Mouse (Mus musculus): ENCODE data around the gene Kif13a. TPM values are rescaled to one million over a fixed set of nuclear protein-coding genes. Genes with fewer than 3 reads are reported as not detected.
A peak's percentile ranks its signal among the peaks of the same experiment; 100 is the strongest.

Kif13a gene
- polyA plus RNA-seq (2012), result 0.01 TPM in 2 replicates

- Histone ChIP-seq H3K36me3 (ENCODE audit: control insufficient read depth) (peaks cover 3% of the 10 kb centered on the region; the same call in 1 of the 2 replicates), H3K27me3 (ENCODE audit: control insufficient read depth) (peaks cover 24% of the 10 kb centered on the region), H3K9me3 (ENCODE audit: control insufficient read depth, low read length) (no peaks in the 10 kb centered on the region), H3K4me3 (replicated peaks) (peak within 1 kb of the TSS; percentile 69), H3K4me1 (ENCODE audit: control insufficient read depth) (peaks cover 18% of the 10 kb centered on the region)
- TF ChIP-seq TAL1 (IDR thresholded peaks at IDR 0.05; ENCODE audit: low read length) (no peak), GATA1 (IDR thresholded peaks at IDR 0.05; ENCODE audit: low read length) (no peak)
These were observed at the start of gene Kif13a for GRCm38 (mm10) chr13:46929719-46930658. Gene Kif13a (minus strand): TSS chr13:46929867.

DNA sequence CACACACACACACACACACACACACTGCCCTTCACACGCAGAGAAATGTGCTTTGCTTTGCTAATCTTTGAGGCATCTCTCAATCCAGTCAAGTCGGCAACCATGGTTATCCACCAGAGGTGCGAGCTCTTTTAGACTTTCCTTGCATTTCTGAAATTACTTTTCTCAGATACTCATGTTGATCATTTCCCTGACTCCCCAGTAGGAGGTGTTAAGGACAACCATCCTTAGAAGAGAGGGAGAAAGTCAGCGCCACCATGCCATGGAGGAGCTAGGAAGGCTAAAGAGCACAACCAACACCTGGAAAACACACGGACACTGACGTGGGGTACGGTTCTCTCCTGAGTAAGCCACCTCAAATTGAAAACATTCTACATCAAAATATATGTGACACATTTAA lies 46.9 kb upstream of the Kif13a start:
- TF ChIP-seq GATA1 (IDR thresholded peaks at IDR 0.05; ENCODE audit: low read length) (no peak), TAL1 (IDR thresholded peaks at IDR 0.05; ENCODE audit: low read length) (no peak)
- Histone ChIP-seq H3K4me3 (replicated peaks) (no peak overlapping the region), H3K27me3 (ENCODE audit: control insufficient read depth) (no peaks in the 10 kb centered on the region), H3K36me3 (ENCODE audit: control insufficient read depth) (no peaks in the 10 kb centered on the region), H3K4me1 (ENCODE audit: control insufficient read depth) (no peaks in the 10 kb centered on the region), H3K9me3 (ENCODE audit: control insufficient read depth, low read length) (no peaks in the 10 kb centered on the region)

GRCm38 (mm10) chr13:46975930-46976329 lies 46.3 kb upstream of the Kif13a start:
- TF ChIP-seq GATA1 (IDR thresholded peaks at IDR 0.05; ENCODE audit: low read length), result no peak
- TF ChIP-seq TAL1 (IDR thresholded peaks at IDR 0.05; ENCODE audit: low read length), result no peak
- Histone ChIP-seq H3K27me3 (ENCODE audit: control insufficient read depth) (no peaks in the 10 kb centered on the region), H3K4me1 (ENCODE audit: control insufficient read depth) (no peaks in the 10 kb centered on the region), H3K36me3 (ENCODE audit: control insufficient read depth) (no peaks in the 10 kb centered on the region), H3K9me3 (ENCODE audit: control insufficient read depth, low read length) (no peaks in the 10 kb centered on the region), H3K4me3 (replicated peaks) (no peak overlapping the region)

GRCm38 (mm10) chr13:46975031-46975551 lies 45.4 kb upstream of the Kif13a start:
- Histone ChIP-seq H3K36me3 (ENCODE audit: control insufficient read depth) (no peaks in the 10 kb centered on the region), H3K4me3 (replicated peaks) (no peak overlapping the region), H3K4me1 (ENCODE audit: control insufficient read depth) (no peaks in the 10 kb centered on the region), H3K27me3 (ENCODE audit: control insufficient read depth) (no peaks in the 10 kb centered on the region), H3K9me3 (ENCODE audit: control insufficient read depth, low read length) (no peaks in the 10 kb centered on the region)
- no peak for TF ChIP-seq GATA1 (IDR thresholded peaks at IDR 0.05; ENCODE audit: low read length)
- TF ChIP-seq TAL1 (IDR thresholded peaks at IDR 0.05; ENCODE audit: low read length), result no peak

DNA sequence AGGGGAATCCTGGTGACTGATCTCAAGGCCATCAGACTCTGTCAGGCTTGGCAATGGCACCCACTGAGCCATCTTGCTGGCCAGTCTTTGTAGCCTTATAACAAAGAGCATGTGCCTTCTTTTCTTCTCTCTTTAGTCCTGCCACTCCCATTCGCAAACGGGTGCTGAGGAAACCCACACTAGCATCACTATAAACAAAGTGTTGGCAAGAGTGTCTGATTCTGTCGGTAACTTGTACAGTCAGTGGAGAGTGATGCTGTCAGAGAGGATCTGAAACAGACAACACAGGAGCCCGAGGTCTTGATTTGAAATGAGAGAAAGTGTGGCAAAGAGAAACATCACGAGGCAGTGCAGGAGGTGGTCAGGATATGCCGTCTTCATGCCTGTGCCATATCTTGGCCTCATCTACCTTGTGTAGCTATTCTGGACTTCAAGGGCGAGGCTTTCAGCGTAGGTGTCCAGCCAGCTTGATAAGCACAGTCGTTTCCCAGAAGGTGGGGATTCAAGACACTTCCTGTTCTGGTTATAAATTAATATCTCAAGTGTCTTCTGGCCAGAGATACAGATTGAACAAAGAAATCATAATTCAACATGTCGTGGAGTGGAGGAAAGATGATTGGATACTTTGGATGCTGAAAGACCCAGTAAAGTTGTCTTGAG lies 40.7 kb upstream of the Kif13a start:
- no peaks in the 10 kb centered on the region for H3K27me3 ChIP-seq (ENCODE audit: control insufficient read depth)
- no peaks in the 10 kb centered on the region for H3K36me3 ChIP-seq (ENCODE audit: control insufficient read depth)
- no peak overlapping the region for H3K4me3 ChIP-seq (replicated peaks)
- no peaks in the 10 kb centered on the region for H3K9me3 ChIP-seq (ENCODE audit: control insufficient read depth, low read length)
- TF ChIP-seq GATA1 (IDR thresholded peaks at IDR 0.05; ENCODE audit: low read length) (no peak), TAL1 (IDR thresholded peaks at IDR 0.05; ENCODE audit: low read length) (no peak)
- no peaks in the 10 kb centered on the region for H3K4me1 ChIP-seq (ENCODE audit: control insufficient read depth)

GRCm38 (mm10) chr13:46968626-46969025 lies 39.0 kb upstream of the Kif13a start:
- no peak overlapping the region for H3K4me3 ChIP-seq (replicated peaks)
- no peaks in the 10 kb centered on the region for H3K9me3 ChIP-seq (ENCODE audit: control insufficient read depth, low read length)
- no peaks in the 10 kb centered on the region for H3K4me1 ChIP-seq (ENCODE audit: control insufficient read depth)
- no peaks in the 10 kb centered on the region for H3K27me3 ChIP-seq (ENCODE audit: control insufficient read depth)
- no peaks in the 10 kb centered on the region for H3K36me3 ChIP-seq (ENCODE audit: control insufficient read depth)
- TF ChIP-seq TAL1 (IDR thresholded peaks at IDR 0.05; ENCODE audit: low read length) (no peak), GATA1 (IDR thresholded peaks at IDR 0.05; ENCODE audit: low read length) (no peak)

DNA sequence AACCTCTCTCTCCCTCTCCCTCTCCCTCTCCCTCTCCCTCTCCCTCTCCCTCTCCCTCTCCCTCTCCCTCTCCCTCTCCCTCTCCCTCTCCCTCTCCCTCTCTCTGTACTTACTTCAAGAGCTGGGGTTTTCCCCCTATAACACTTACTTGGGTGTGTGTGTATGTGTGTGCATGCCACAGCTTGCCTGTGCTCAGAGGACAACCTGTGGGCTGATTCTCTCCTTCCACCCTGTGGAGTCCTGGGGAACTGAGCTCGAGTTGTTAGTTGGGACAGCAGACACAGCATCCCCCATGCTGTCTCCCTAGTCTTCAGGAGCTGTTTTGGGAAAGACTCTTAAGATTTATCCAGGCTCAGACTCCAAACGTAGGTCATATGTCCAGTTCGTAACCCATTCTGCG lies 37.6 kb upstream of the Kif13a start:
- Histone ChIP-seq H3K36me3 (ENCODE audit: control insufficient read depth) (no peaks in the 10 kb centered on the region), H3K4me3 (replicated peaks) (no peak overlapping the region), H3K4me1 (ENCODE audit: control insufficient read depth) (no peaks in the 10 kb centered on the region), H3K27me3 (ENCODE audit: control insufficient read depth) (no peaks in the 10 kb centered on the region), H3K9me3 (ENCODE audit: control insufficient read depth, low read length) (no peaks in the 10 kb centered on the region)
- TF ChIP-seq GATA1 (IDR thresholded peaks at IDR 0.05; ENCODE audit: low read length), result no peak
- no peak for TF ChIP-seq TAL1 (IDR thresholded peaks at IDR 0.05; ENCODE audit: low read length)

DNA sequence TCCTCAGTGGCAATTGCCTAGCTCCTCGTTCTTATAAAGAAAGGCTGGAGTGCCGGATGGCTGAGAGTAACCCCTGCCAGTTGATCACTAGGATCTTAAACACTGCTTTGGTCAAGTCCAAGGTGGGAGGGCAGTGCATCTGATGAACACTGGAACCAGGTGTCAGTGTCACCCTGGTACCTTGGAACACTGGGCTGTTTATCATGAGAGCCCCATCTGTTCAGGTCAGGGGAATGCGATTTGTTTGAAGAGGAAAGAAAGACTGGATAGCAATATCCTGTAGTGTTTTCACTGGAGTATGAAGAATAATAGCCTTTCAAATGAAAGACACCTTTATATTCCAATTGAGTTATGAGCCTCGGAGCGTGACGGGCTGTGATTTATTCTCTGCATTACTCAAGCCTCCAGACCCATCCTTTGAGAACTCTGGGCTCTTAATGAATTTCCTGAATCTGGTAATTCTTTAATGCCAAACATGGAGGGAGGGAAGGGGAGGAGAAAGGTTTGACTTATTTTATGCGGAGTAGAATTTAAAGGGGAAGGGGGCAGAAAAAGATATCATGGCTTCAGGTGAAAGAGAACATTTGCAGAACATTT lies 31.3 kb upstream of the Kif13a start:
- no peaks in the 10 kb centered on the region for H3K4me1 ChIP-seq (ENCODE audit: control insufficient read depth)
- H3K9me3 ChIP-seq (ENCODE audit: control insufficient read depth, low read length), result no peaks in the 10 kb centered on the region
- H3K4me3 ChIP-seq (replicated peaks), result no peak overlapping the region
- no peaks in the 10 kb centered on the region for H3K27me3 ChIP-seq (ENCODE audit: control insufficient read depth)
- H3K36me3 ChIP-seq (ENCODE audit: control insufficient read depth), result no peaks in the 10 kb centered on the region
- TF ChIP-seq TAL1 (IDR thresholded peaks at IDR 0.05; ENCODE audit: low read length), result no peak
- no peak for TF ChIP-seq GATA1 (IDR thresholded peaks at IDR 0.05; ENCODE audit: low read length)

DNA sequence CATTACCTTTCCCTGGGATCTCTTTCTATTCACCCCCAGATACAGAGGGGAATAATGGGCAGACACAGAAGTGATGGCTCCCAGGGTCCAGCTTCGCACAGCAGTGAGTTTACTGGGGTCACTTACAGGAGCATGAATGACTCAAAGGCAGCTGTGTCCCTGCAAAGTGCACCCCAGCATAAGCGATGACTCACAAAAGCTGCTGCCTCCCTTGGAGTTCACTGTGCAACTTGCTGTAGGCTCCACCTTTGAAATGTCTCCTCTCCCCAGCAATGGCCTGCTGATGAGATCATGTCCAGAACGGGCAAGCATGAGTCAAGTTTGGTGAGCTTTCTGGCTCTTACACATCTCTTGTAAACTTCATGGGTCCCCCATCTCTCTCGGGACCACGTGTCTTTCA lies 29.5 kb upstream of the Kif13a start:
- H3K4me3 ChIP-seq (replicated peaks), result no peak overlapping the region

More for the DNA sequence above, 29.5 kb upstream of the Kif13a start:
- TF ChIP-seq TAL1 (IDR thresholded peaks at IDR 0.05; ENCODE audit: low read length), result no peak
- no peak for TF ChIP-seq GATA1 (IDR thresholded peaks at IDR 0.05; ENCODE audit: low read length)
- Histone ChIP-seq H3K9me3 (ENCODE audit: control insufficient read depth, low read length) (no peaks in the 10 kb centered on the region), H3K36me3 (ENCODE audit: control insufficient read depth) (no peaks in the 10 kb centered on the region), H3K27me3 (ENCODE audit: control insufficient read depth) (no peaks in the 10 kb centered on the region), H3K4me1 (ENCODE audit: control insufficient read depth) (no peaks in the 10 kb centered on the region)
